Mouse (Mus musculus) left cerebral cortex, adult 18-20 months (tissue): ENCODE results near the gene Enox1. TPM values are rescaled to one million over a fixed set of nuclear protein-coding genes. Genes with fewer than 3 reads are reported as not detected.
A peak's percentile ranks its signal among the peaks of the same experiment; 100 is the strongest.
"Not testable (repeated sequence)": the region's sequence is repeated elsewhere in the genome, so short reads cannot be mapped to it uniquely, and the experiment has no call there.

ENCODE experiments used
- DNase-seq, 2 experiments: peaks; one replicate each; pipeline ENCODE4 v3.0.0; 2021 to 2022; ENCODE audit warnings: low spot score in 2 of 2, mixed read lengths in 1 of 2
- long read RNA-seq, 2 experiments: library from polyadenylated mRNA; stranded (forward); transcript quantifications; one replicate each; pipeline ENCODE4 v2.0.0; 2021
- total RNA-seq, 2 experiments: library from RNA; stranded (reverse); gene quantifications; 2 replicates each; pipeline ENCODE4 v1.2.3; 2021

Enox1 gene
- 10 to 100 TPM; 43.8 to 44.9 TPM for total RNA-seq
- long read RNA-seq, experiment 1, partial matches to known transcripts = 4 of 34 reads
- long read RNA-seq, experiment 1, other reads (novel, unspliced or antisense) = 26 of 34 reads
- long read RNA-seq, experiment 2, partial matches to known transcripts = 3 of 12 reads
- long read RNA-seq, experiment 2, other reads (novel, unspliced or antisense) = 8 of 12 reads

DNA sequence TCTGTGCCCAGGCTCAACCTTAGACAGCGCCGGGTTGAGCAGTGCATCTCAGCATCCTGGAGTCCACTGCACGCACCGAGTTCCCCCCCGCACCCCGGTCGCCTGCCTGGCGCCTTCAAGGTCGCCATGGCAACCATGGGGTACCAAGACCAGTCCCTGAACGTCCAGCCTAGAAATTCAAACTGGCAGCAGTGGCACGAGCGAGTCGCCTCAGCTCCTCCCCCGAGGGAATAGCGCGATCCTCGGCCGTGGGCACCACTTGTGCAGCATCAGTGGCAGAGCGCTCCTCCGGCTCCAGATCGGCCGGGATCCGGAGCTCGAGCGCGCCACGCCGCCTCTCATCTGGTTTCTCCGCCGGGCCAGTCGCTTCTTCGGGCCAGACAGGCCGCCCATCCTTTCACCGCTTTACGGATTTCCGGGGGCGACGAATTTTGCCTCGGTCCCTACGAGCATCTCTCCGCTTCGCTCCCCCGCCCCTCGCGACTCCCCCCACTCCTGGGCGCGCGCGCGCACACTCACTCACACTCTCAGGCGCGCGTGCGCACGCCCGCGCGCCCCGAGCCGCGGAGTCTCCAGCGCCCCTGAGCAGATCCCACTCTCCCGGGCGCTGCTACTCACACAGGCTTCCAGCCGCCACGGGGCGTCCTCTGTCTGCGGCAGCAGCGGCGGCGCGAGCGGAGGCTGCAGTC, at the start of gene Enox1:
Enox1 (plus strand) TSS at position 542 of the 689 bp plus-strand sequence.
- DNase-seq = peak; percentile 82 to 89

DNA sequence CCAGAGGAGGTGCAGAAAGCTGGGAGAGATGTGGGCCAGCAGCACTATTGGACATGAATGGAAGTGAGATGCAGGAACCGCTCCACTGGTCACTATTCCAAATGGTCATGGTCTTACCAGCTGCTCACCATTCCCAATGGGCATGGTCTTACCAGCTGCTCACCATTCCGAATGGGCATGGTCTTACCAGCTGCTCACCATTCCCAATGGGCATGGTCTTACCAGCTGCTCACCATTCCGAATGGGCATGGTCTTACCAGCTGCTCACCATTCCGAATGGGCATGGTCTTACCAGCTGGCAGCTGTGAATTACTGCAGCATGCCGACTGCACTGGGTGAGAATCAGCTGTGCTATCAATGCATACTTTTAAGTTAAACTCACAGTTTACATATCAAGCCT, 45.9 kb upstream of the Enox1 start:
- not testable (repeated sequence) for DNase-seq

DNA sequence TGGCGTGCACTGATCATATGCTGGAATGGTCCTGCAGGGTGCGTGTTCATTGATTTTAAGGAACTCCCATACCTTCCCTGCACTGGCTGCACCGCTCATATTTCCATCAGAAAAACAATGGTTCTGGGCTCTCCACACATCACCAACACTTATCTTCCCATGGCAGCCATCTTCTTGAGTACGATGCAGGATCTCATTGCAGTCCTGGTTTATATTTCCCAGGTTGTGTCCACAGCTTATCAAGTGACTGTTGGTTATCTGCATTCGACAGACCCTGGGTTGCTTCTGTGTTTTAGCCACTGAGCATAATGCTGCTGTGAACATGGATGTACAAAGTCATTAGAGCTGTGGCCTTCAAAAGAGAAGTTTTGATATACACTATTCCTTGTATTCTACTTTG, 26.0 kb upstream of the Enox1 start:
- no peak for DNase-seq

DNA sequence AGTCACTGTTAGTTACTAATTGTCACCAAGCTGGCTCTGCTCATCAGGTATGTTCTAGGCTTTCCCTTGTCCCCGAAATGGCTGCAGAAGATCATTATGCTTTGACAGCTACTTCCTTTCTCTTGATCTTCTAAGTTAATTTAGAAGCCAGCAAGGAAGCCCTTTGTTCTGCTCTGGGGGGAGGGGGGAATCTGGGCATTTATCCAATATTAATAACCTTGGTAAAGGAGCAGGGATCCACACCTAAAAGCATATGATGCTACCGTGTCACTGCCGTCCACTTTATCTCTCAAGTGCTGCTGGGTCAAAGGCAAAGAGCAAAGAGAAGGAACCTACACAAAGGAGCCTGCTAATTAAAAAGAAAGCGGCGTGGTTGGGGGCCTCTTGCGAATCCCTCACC, 19.6 kb upstream of the Enox1 start:
- DNase-seq = no peak

DNA sequence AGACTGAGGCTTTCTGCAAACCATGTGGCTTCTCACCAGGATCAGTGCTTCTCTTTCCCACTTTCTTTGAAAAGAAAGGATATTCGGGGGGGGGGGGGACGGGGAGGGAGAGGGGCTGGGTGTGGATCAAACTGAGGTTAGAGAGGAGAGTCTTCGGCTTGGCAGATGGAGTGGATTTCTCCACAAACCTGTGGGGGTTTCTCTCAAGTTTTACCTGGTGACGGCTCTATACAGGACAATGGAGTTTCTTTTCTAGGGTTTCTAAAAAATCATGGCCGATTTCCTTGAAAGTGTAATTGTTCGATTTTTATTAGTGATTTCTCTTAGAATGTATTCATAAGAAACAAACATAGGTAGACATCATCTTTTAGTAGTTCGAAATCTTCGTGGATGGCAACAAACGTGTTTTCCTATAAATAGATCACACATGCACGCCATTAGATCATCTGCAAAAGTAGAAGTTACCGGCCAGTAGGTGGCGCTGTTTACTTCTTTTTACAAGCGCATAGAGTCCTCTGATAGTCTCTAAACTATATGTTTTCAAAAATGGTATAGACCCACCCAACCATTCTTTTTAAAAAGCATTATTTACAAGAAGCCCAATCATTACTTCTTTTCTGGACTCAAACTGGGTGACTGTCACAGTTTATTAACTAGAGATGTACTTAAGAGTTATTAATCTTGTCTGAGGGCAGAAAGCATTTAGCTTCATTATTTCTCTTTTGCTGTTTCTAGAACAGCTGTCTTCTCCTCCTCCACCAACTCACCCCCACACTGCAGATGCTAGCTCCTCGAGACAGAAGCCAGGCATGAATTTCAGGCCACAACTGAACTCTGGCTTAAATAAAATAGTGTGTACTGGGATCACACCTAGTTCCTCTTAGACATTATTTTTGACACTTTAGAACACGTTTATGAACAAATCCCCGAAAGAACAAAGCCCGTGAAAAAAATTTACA, 15.0 kb upstream of the Enox1 start:
- peak; percentile 74 to 89 for DNase-seq

DNA sequence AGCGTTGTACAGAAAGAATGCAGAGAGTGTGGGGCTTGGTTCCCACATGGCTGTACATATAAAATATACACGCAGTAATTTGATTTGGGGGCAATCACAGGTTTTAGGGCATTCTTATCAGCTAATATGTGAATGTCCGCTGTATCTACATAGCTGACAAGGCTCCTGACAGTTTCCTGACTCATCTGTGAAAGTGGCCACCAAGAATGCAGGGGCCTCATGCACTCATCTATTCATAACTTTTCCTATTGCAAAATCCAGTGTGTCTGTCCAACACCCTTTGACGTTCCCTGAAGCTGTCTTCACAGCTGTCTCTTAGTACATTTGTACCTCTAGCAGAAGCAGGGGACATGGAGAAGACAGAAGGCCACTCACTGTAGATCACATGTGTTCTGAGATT, 11.5 kb upstream of the Enox1 start:
- DNase-seq = no peak

DNA sequence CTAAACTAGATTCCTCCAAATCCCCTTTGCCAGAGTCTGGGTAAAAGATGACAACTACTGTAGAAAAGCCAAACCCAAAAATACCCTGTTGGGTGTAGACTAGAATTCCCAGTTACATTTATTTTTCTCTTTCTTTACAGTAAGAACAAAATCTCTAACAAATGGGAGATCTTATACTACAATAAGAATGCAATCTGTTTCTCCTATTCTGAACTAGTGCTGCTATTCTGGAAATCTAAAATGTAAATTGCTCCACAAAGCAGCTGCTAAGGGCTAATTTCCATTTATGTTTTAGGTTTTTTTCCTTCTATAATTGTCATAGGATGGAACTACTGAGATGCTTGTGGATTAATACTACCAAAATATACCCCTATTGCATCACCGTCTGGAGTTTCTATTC, 8.9 kb upstream of the Enox1 start:
- DNase-seq = no peak

DNA sequence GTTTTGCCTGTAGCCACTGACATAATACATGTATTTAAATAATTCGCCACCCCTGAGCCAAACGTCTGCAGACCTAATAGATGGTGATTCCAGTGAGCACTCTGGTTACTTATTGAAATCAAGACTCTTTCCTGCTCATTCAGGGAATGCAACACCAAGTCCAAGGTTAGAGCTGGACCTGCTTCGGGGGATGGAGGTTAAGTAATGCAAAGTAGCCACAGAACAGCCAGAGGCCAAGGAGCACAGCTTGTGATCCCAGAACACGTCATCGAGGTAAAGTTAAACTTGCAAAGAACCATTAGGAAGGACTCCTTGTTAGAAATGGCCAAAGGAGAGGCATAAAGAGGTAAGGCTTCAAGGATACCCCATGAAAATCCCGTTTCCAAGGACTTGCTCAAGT, 6.0 kb upstream of the Enox1 start:
- DNase-seq = no peak

DNA sequence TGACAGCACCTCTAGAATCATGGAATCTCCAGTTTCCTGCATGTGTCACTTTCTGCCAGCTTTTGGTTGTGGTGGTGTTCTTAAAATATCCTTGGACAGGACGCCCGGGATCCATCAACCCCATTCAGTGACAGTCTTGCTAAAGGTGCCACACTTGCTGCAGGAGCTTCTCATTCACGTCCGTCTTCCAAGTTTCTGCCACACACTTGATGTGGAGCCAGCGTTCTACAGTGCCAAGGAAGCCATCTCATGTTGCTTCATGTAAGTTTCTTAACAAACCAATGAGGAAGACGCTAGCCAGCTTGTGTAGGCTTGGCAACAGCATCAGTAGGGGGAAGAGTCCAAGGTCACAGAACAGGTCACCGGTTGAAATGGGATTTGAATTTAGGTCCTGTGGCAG, 5.1 kb upstream of the Enox1 start:
- no peak for DNase-seq

DNA sequence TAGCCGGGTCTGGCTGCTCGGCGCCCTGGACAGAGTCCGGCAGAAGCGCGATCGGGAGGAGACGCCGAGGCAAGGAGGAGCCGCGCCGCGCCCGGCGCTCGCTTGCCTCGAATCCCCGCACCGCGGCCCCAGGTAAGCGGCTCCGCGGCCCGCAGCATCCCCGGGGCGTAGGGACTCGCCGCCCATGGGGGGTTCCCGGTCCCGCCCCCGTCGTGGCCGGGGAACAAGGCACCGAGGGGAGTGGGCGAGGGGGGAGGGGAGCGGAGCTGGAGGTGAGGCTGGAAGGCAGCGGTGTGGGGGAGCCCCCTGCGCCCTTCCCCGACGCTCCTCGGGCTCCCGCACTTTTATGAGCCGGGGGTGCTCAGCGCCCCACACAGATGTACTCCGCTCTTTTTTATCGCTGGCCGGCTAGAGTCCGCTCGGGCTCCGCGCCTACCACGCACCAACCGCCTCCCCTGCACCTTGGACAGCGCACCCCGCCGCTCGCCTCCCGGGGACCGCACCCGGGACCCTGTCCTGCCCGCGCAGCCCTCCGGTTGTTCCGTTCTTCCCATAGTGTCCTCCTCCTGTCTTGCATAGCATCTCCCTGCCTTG, 445 bp downstream of the Enox1 start:
- DNase-seq = no peak

DNA sequence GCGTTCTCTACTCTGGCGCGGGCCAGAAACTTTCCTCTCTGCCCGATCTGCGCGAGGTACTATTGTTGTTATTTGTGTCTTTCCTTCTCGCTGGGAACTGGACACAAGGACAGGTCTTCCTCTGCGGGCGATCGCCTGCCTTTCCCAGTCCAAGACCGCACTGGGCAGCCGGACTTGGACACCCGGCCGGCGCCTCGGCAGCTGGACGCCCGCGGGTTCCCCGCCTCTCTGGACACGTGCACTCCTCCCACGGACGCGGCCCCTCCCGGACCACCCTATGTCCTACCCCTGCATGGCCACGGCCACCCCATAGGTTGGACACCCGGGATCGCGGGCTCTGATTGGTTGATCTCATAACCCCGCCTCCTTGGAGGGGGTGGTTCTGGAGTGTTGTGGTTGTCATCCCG, 945 bp downstream of the Enox1 start:
- DNase-seq = peak; percentile 86 to 88

DNA sequence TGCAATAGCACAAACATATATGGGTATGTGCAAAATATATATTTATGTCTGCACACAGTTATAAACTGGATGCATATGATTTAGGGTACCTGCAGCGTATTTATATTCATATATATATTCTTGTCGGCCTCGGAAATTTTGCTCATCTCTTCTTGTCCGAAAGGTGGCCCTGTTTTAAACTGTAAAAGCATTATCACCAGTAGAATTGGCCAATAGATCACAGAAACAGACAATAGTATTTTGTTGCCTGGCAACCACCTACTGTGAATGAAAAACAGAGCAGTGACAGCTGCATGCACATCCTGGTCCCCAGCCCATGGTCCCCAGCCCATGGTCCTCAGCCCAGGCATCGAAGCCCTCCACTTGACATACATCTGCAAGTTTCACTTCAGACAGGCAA, 2.8 kb downstream of the Enox1 start:
- DNase-seq = no peak

DNA sequence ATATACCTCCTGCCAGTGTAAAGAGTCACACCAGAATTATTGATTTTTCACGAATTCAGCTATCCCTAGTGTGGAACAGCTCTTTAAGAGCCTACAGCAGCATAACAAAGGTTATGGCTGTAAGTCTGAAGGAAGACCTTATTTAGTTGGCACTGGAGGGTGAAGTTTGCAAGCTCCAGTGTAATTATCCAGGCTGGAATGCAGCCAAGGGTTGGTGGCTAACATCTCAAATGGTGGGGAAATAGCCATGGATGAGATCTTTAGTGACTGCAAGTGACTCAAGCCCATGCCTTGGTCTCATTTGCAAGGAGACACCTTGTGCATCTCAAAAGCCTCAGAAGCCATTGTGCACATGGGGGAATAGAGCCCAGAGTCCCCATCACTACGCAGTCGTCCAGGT, 5.9 kb downstream of the Enox1 start:
- no peak for DNase-seq

DNA sequence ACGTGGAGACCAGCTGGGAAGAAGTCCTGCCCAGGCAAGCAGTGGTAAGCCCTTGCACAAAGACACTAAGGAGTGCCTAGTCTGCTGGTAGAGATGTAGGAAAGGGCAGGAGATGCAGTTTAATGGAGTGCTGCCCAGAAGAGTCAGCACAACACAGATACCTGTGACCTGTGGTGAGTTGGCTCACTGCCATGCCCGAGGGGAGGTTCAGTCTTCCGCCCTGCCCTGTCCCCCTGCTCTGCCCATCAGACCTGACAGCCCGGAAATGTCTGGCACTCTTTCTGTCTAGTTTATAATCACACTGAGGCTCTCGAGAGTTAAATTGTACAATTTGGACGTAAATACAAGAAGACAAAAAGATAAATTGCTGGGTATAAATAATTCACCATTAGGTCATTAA, 7.8 kb downstream of the Enox1 start:
- DNase-seq = no peak

DNA sequence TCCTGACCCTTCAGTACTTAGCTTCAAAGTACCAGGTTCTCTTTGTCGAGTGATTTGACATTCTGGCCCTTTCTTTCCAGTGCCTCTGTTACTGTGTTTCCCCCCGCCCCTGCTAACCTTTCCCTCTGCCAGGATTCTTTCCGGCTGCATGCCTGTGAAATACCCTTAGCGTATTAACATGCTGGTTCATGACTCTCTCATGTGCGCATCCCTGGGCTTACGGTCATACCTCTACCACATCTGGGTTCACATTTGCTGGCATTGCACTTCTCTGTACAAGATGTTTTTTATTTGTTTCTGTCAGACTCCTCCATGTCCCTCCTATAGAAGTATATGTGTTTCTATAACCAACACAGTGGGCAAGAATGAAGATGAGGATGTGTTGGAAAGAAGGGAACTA, 11.6 kb downstream of the Enox1 start:
- DNase-seq = no peak

DNA sequence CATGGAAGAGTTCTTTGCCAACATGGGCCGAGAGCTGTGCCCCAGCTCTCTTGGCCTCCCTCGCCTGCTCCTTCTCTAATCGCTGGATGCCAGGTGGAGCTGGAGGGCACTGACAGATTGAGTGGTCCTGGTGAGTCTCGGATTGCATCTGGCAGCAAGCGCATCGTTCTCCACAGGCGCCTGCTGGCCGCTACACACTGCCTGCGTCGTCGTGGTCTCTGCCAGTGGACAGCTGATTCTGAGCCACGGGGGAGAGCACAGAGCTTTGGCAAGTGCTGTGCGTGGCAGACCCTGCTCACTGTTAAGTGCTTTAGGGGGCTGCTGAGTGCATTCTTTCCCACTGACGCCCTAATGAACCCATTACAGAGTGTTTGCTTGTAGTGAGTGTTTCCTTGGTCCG, 17.9 kb downstream of the Enox1 start:
- no peak for DNase-seq

DNA sequence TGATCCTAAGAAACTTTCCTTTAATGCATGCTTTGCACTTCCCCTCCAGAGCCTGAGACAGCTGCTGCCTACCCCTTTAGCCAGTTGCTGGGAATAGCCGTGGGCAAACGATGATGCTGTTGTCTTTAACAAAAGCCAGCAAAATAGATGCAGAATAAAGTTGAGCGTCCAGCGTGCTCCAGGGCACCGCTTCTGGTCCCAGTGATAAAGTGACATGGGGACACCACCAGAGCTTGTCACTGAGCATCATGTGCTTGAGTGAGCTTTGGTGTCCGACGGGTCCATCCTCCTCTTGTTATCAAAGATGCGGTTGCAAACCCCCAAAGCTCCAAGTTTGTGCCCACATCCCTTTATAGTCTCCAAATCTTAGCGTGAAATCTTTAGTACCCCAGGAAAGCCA, 18.4 kb downstream of the Enox1 start:
- DNase-seq = no peak

DNA sequence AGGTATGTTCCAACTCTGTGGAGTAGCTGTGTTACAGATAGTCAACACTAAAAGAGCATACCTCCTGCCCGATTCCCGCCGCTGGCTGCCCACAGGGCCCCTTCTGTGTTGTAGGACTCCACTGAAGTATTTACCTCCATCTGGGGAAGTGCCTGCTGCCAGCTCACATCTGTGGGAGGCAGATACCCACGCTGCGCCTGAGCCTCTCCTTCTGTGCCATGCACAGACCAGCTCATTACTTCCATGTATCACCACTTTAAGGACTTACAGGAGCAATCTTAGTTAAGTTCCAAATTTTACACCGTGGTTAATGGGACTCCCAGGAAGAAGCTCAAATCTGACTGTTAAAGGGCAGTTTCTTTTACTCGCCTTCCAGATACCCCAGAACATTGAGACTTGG, 23.7 kb downstream of the Enox1 start:
- peak; percentile 55 to 69 for DNase-seq

DNA sequence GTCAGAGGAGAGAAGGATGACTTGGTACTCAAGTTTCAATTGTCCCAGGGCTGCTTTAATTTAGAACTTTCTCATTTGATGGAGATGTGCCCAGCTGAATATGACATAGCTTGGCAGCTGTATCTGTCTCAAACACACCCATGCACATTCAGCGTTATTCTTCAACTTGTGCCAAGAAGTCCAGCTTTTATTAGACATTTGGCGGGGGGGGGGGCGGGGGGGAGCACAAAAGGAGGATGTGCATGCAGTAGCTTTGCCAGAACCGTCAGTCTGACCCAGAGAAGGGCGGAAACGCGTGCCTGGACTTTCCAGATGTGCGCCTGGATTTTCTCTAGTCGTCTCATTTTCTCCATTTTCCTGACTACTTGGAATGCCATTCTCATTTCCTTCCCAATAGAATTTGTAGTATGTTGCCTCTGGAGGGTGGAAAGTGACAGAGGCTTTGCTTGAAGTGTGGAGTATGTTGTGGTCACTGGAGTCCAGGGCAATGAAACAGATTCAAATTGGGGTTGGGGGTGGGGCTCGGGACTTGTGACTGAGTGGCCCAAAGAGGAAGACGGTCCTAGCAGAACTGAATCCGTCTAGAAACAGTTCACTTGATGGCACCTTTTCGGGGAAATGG, 24.3 kb downstream of the Enox1 start:
- DNase-seq = no peak

DNA sequence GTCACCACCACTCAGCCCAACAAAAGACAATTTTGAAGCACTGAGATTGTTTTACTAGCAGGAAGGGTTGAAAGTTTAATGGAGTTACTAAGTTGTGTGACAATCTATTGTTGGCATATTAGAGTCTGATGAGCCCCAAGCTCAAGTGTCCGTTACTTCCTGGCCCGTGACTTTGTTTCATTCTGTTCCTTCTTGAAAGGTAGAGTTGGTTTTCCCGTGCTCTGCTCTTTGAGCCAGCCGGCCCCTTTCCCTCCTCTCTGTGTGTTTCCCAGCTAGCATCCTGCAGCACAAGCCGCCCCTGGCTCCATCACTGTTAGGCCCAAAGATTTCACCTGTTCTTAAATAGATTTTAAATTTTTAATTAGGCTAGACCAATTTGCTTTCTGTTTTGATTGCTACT, 26.9 kb downstream of the Enox1 start:
- DNase-seq = no peak

DNA sequence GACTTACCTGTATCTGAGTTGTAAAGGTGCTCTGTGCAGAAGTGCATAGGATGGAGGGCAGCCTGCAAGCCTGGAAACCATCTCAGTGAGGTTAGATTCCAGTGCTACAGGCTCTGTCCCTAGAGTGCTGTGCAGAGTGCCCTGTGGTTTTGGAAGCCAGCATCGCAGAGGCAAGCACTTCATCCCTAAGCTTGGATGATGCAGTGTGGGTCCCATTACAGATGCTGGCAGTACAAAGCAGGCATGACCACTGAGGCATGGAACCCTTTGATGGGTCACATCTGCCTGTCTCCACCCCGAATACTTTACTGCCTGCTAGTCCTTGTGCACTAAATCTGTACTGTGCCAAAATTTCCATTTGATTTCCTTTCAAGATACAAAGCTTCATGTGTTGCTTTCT, 33.6 kb downstream of the Enox1 start:
- no peak for DNase-seq
